22 mouse cellular contexts compared by ENCODE assay signal in the genomic region with DNA sequence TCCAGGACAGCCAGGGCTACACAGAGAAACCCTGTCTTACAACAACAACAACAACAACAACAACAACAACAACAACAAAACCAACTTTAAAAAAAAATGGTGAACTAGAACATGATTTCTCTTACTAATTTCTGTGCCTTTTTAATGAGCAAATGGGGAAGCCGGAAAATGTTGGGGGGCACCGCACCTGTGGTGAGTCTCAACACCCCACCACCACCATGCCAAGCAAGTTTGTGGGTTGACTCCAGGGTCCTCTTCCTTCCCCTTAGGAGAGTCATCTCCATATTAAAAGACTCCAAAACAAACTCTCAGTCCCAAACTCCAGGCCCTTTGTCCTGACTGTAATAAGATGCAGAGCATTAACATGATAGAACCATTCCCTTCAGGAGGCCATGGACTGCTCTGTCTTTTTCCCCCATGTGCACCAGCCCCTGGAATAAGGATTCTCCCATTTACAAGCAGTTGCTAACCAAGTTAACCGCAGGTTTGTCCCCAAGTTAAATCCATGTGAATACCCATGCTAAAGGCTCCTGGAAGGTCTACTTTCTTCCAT. TPM values are rescaled to one million over a fixed set of nuclear protein-coding genes. Genes with fewer than 3 reads are reported as not detected.
A peak's percentile ranks its signal among the peaks of the same experiment; 100 is the strongest.
DNase-seq lines count a peak whose midpoint lies in the region; ATAC-seq lines count a peak whose summit lies in the region.
"Had no signal": no experiment of that assay in that cellular context is flagged by ENCODE, and none has a peak within 500 bp of the region (broad histone marks: within the 10 kb centered on the region; RNA-seq: fewer than 3 reads in every experiment).

No protein-coding gene starts in this region.

- no peaks in the 10 kb centered on the region for H3K36me3 ChIP-seq in forebrain, embryonic 10.5 days (replicated peaks)
- no peaks in the 10 kb centered on the region for H3K36me3 ChIP-seq in forebrain, embryonic 13.5 days (ENCODE audit: poor library complexity, severe bottlenecking)
- no peaks in the 10 kb centered on the region for H3K36me3 ChIP-seq in kidney, embryonic 14.5 days (ENCODE audit: control insufficient read depth, insufficient read depth, low read length)
- no peaks in the 10 kb centered on the region for H3K36me3 ChIP-seq in midbrain, embryonic 11.5 days (ENCODE audit: control insufficient read depth, insufficient read depth, low read length)
- H3K36me3 ChIP-seq in midbrain, embryonic 14.5 days (ENCODE audit: control insufficient read depth, insufficient read depth, low read length): no peaks in the 10 kb centered on the region
- H3K36me3 ChIP-seq: embryonic facial prominence, embryonic 10.5 days; forebrain, embryonic 15.5 days; G1E; heart, embryonic 13.5 days; hindbrain, embryonic 15.5 days had no signal

- no peak for DNase-seq in forebrain, embryonic 10.5 days (ENCODE audit: extremely low spot score, low spot score)
- no peak for DNase-seq in kidney, adult 11 months
- no peak for DNase-seq in midbrain, embryonic 11.5 days (ENCODE audit: low spot score, missing footprints)
- DNase-seq in midbrain, embryonic 14.5 days: no peak
- peak; percentile 90 for DNase-seq in ZHBTc4 (ENCODE audit: low read depth, low spot score)
- DNase-seq in cerebellum, adult 9-10 months: no peak
- DNase-seq: adrenal gland, adult 2 months; adrenal gland, postnatal 25 days; B cell, adult 2 months; cerebellum, adult 18-20 months; cerebellum, postnatal 10 days; gastrocnemius, postnatal 36 days; heart, adult 11 months; heart, postnatal 36 days had no signal

- H3K9me3 ChIP-seq in forebrain, embryonic 10.5 days: peaks cover 9% of the 10 kb centered on the region; the same call in 1 of the 2 replicates
- no peaks in the 10 kb centered on the region for H3K9me3 ChIP-seq in forebrain, embryonic 13.5 days (replicated peaks)
- H3K9me3 ChIP-seq in kidney, embryonic 14.5 days (ENCODE audit: control insufficient read depth, low read length): no peaks in the 10 kb centered on the region
- H3K9me3 ChIP-seq in midbrain, embryonic 11.5 days (ENCODE audit: control insufficient read depth, low read length): no peaks in the 10 kb centered on the region
- H3K9me3 ChIP-seq in midbrain, embryonic 14.5 days (ENCODE audit: control insufficient read depth, low read length): no peaks in the 10 kb centered on the region
- H3K9me3 ChIP-seq: forebrain, embryonic 15.5 days; heart, embryonic 13.5 days; hindbrain, embryonic 15.5 days had no signal

- no peak overlapping the region for H3K4me3 ChIP-seq in forebrain, embryonic 10.5 days
- no peak overlapping the region for H3K4me3 ChIP-seq in forebrain, embryonic 13.5 days
- no peak overlapping the region for H3K4me3 ChIP-seq in kidney, embryonic 14.5 days (ENCODE audit: low read length)
- H3K4me3 ChIP-seq in midbrain, embryonic 11.5 days (ENCODE audit: low read depth, low read length): no peak overlapping the region
- H3K4me3 ChIP-seq in midbrain, embryonic 14.5 days (replicated peaks; ENCODE audit: low read depth, low read length): no peak overlapping the region
- H3K4me3 ChIP-seq: embryonic facial prominence, embryonic 10.5 days; forebrain, embryonic 15.5 days; heart, embryonic 13.5 days; hindbrain, embryonic 15.5 days had no signal

- H3K4me1 ChIP-seq in forebrain, embryonic 10.5 days: peaks cover 25% of the 10 kb centered on the region
- H3K4me1 ChIP-seq in forebrain, embryonic 13.5 days: peaks cover 10% of the 10 kb centered on the region
- H3K4me1 ChIP-seq in kidney, embryonic 14.5 days (ENCODE audit: control insufficient read depth, insufficient read depth, low read length): peaks cover 7% of the 10 kb centered on the region; the same call in 1 of the 2 replicates
- H3K4me1 ChIP-seq in midbrain, embryonic 11.5 days (ENCODE audit: control insufficient read depth, insufficient read depth, low read length): peaks cover 5% of the 10 kb centered on the region; the same call in 1 of the 2 replicates
- no peaks in the 10 kb centered on the region for H3K4me1 ChIP-seq in midbrain, embryonic 14.5 days (ENCODE audit: control insufficient read depth, insufficient read depth, low read length)
- H3K4me1 ChIP-seq: forebrain, embryonic 15.5 days; hindbrain, embryonic 15.5 days had no signal

- no peak overlapping the region for H3K9ac ChIP-seq in forebrain, embryonic 13.5 days
- H3K9ac ChIP-seq in kidney, embryonic 14.5 days (ENCODE audit: low read depth, low read length): no peak overlapping the region
- H3K9ac ChIP-seq in midbrain, embryonic 11.5 days (ENCODE audit: low read length): no peak overlapping the region
- H3K9ac ChIP-seq in midbrain, embryonic 14.5 days (replicated peaks; ENCODE audit: low read length): no peak overlapping the region
- H3K9ac ChIP-seq: forebrain, embryonic 15.5 days; heart, embryonic 13.5 days; hindbrain, embryonic 15.5 days had no signal

- H3K4me2 ChIP-seq in forebrain, embryonic 13.5 days: no peak overlapping the region
- no peak overlapping the region for H3K4me2 ChIP-seq in kidney, embryonic 14.5 days (replicated peaks; ENCODE audit: low read depth, low read length)
- H3K4me2 ChIP-seq in midbrain, embryonic 11.5 days: no peak overlapping the region
- no peak overlapping the region for H3K4me2 ChIP-seq in midbrain, embryonic 14.5 days (ENCODE audit: low read length)
- H3K4me2 ChIP-seq: forebrain, embryonic 15.5 days; heart, embryonic 13.5 days; hindbrain, embryonic 15.5 days had no signal

- WGBS in forebrain, embryonic 10.5 days: 69% methylated on average over 3 of the region's 3 CpGs
- WGBS in forebrain, embryonic 13.5 days: 67% methylated on average over 3 of the region's 3 CpGs
- 84% methylated on average over 3 of the region's 3 CpGs for WGBS in kidney, embryonic 14.5 days
- WGBS in midbrain, embryonic 11.5 days: 58% methylated on average over 3 of the region's 3 CpGs
- WGBS in midbrain, embryonic 14.5 days: 48% methylated on average over 3 of the region's 3 CpGs

- no peak for ATAC-seq in forebrain, embryonic 13.5 days
- no peak for ATAC-seq in kidney, embryonic 14.5 days (ENCODE audit: low FRiP score, low TSS enrichment)
- 0 out of 2 replicates have a peak, but pooled peaks have one; percentile 30 for ATAC-seq in midbrain, embryonic 11.5 days (ENCODE audit: low FRiP score)
- ATAC-seq in midbrain, embryonic 14.5 days (ENCODE audit: low FRiP score, low TSS enrichment): no peak
- ATAC-seq: CD4-positive, CD25-positive, alpha-beta regulatory T cell, adult 4 months; forebrain, embryonic 15.5 days had no signal

- H3K27ac ChIP-seq in forebrain, embryonic 10.5 days: peak overlapping the region; percentile 44; the same call in 1 of the 2 replicates
- H3K27ac ChIP-seq in forebrain, embryonic 13.5 days: no peak overlapping the region
- peak overlapping the region; percentile 37; the same call in 1 of the 2 replicates for H3K27ac ChIP-seq in kidney, embryonic 14.5 days (ENCODE audit: low read depth, low read length)
- no peak overlapping the region for H3K27ac ChIP-seq in midbrain, embryonic 11.5 days (ENCODE audit: low read depth, low read length)
- no peak overlapping the region for H3K27ac ChIP-seq in midbrain, embryonic 14.5 days (replicated peaks; ENCODE audit: low read depth, low read length)
- H3K27ac ChIP-seq: embryonic facial prominence, embryonic 10.5 days; forebrain, embryonic 15.5 days; heart, embryonic 13.5 days; hindbrain, embryonic 15.5 days had no signal

- 0 out of 2 replicates have a peak, but pooled peaks cover 3% of the 10 kb centered on the region for H3K27me3 ChIP-seq in forebrain, embryonic 10.5 days (ENCODE audit: poor library complexity, severe bottlenecking)
- no peaks in the 10 kb centered on the region for H3K27me3 ChIP-seq in forebrain, embryonic 13.5 days
- no peaks in the 10 kb centered on the region for H3K27me3 ChIP-seq in kidney, embryonic 14.5 days (ENCODE audit: control insufficient read depth, insufficient read depth, low read length)
- H3K27me3 ChIP-seq in midbrain, embryonic 11.5 days (ENCODE audit: control insufficient read depth, insufficient read depth, low read length): no peaks in the 10 kb centered on the region
- H3K27me3 ChIP-seq in midbrain, embryonic 14.5 days (ENCODE audit: control insufficient read depth, insufficient read depth, low read length): no peaks in the 10 kb centered on the region
- H3K27me3 ChIP-seq: forebrain, embryonic 15.5 days; heart, embryonic 13.5 days; hindbrain, embryonic 15.5 days had no signal

RNA-seq across cellular contexts. Expression of a gene that starts 14.7 kb away (rescaled TPM):
- polyA plus RNA-seq in forebrain, embryonic 10.5 days (2016; fragmentation: Nextera tagmentation; extraction: Ambion mirVana): 136 and 164 TPM in 2 replicates
- 110 and 114 TPM in 2 replicates for polyA plus RNA-seq in forebrain, embryonic 13.5 days (2015; fragmentation: Nextera tagmentation; extraction: Ambion mirVana)
- polyA plus RNA-seq in kidney, embryonic 14.5 days (2014; fragmentation: Nextera tagmentation; extraction: Ambion mirVana): 88.2 and 104 TPM in 2 replicates
- polyA plus RNA-seq in midbrain, embryonic 11.5 days (2014; fragmentation: Nextera tagmentation; extraction: Ambion mirVana): 86.8 and 99.1 TPM in 2 replicates
- 61.7 and 63.1 TPM in 2 replicates for polyA plus RNA-seq in midbrain, embryonic 14.5 days (2014; fragmentation: Nextera tagmentation; extraction: Ambion mirVana)
- polyA plus RNA-seq: CD4-positive, CD25-positive, alpha-beta regulatory T cell, adult 4 months; G1E had no signal

Comparison
In these comparisons a context has a peak if more than half of its experiments do, and no peak if none do; other contexts are left out.
1. H3K27ac ChIP-seq: peak in forebrain, embryonic 10.5 days (single experiment) and kidney, embryonic 14.5 days (single experiment); none in forebrain, embryonic 13.5 days (single experiment), midbrain, embryonic 11.5 days (single experiment) and midbrain, embryonic 14.5 days (single experiment).